23 mouse cellular contexts compared by ENCODE assay signal in the genomic region with DNA sequence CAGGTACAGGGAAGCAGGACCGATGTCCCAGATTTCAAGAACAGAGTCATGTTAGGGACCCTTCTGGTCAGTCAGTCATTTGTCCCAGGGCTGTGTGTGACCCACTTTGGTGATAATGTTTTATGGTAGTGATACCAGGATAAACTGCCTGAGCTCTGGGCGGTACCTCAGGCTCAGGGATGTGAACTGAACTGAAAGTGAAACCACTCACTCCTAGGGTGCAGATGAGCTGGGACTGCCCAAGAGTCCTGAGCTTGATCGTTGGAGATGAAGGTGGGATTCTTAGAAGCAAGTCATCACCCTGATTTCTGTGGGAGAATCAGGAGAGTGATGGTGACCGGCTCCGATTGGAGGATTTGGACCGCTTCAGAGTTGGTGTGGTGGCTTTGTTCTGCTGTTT. TPM values are rescaled to one million over a fixed set of nuclear protein-coding genes. Genes with fewer than 3 reads are reported as not detected.
A peak's percentile ranks its signal among the peaks of the same experiment; 100 is the strongest.
DNase-seq lines count a peak whose midpoint lies in the region; ATAC-seq and TF ChIP-seq lines count a peak whose summit lies in the region.
"Had no signal": no experiment of that assay in that cellular context is flagged by ENCODE, and none has a peak within 500 bp of the region (broad histone marks: within the 10 kb centered on the region; RNA-seq: fewer than 3 reads in every experiment).

No protein-coding gene starts in this region.

- CTCF ChIA-PET in Patski (lab: Charles Lee) = interaction anchor here (1.2 to 1.7 kb wide), 3 partner anchors 9 to 33 kb away, joined by 3 to 5 read pairs (median 3); a partner anchor contains a TSS

- POLR2A ChIA-PET in Patski (lab: Charles Lee) = no interaction called here

- peak; percentile 7 for ATAC-seq in Patski
- ATAC-seq: forebrain, embryonic 13.5 days; liver, postnatal 0 days; midbrain, embryonic 13.5 days had no signal

- in situ Hi-C loops in Patski (cut with MboI; ENCODE audit: low pct_unique_long_range_greater_than_20kb) = no loop called here

- TF ChIP-seq CTCF in Patski (IDR thresholded peaks at IDR 0.05) = no peak

- DNase-seq in 3T3-L1 (ENCODE audit: low read depth, low spot score) (peak; percentile 34), Patski (ENCODE audit: low read depth, low spot score) (no peak)
- DNase-seq in CD4-positive helper T cell, adult 2 months (ENCODE audit: low read depth, low spot score) = peak; percentile 57
- peak; percentile 64 for DNase-seq in induced T-regulatory cell, adult 2 months (ENCODE audit: low read depth)
- no peak for DNase-seq in layer of hippocampus, postnatal 14 days (ENCODE audit: low spot score in 2 of 2)
- no peak for DNase-seq in urinary bladder, postnatal 10 days (ENCODE audit: low spot score)
- DNase-seq in layer of hippocampus, adult 9-10 months (ENCODE audit: low spot score) = no peak
- DNase-seq: adrenal gland, postnatal 14 days; cerebellum, adult 11-12 months; cerebellum, postnatal 10 days; gastrocnemius, postnatal 25 days; heart, adult 18-20 months; heart, postnatal 4 days; kidney, postnatal 14 days; liver, postnatal 0 days; lung, postnatal 36 days; retina, postnatal 1 day; right cerebral cortex, postnatal 14 days had no signal

- H3K27me3 ChIP-seq in Patski = no peaks in the 10 kb centered on the region
- H3K27me3 ChIP-seq: embryonic facial prominence, embryonic 13.5 days; forebrain, embryonic 13.5 days; limb, embryonic 12.5 days; megakaryocyte, embryonic 14.5 days; midbrain, embryonic 13.5 days had no signal

RNA-seq across cellular contexts. Expression of a gene that starts 32.2 kb away (rescaled TPM):
- 47.3 TPM for polyA plus RNA-seq in Patski (2021)
- total RNA-seq in layer of hippocampus, postnatal 14 days (2021) = 10 to 100 TPM; 82.3 to 87.7 TPM

RNA-seq across cellular contexts. Expression of a gene that starts 32.3 kb away (rescaled TPM):
- 16.2 TPM for polyA plus RNA-seq in Patski (2021)
- 10 to 100 TPM; 24.3 to 25.8 TPM for total RNA-seq in layer of hippocampus, postnatal 14 days (2021)

Comparison
In these comparisons a context has a peak if more than half of its experiments do, and no peak if none do; other contexts are left out.
1. DNase-seq: peak in 3T3-L1 (single experiment), CD4-positive helper T cell, adult 2 months (single experiment) and induced T-regulatory cell, adult 2 months (single experiment); none in Patski (single experiment), layer of hippocampus, postnatal 14 days (0 of 2), urinary bladder, postnatal 10 days (single experiment) and layer of hippocampus, adult 9-10 months (single experiment).